Mouse (Mus musculus): ENCODE measurements around the gene Nmu.

The Nmu gene

GRCm38 (mm10) chr5:76363453-76364104, at the start of gene Nmu:
Gene Nmu, minus strand, starts transcription at chr5:76363788.
- no peak for DNase-seq (ENCODE audit: extremely low read depth, low read depth)

- DNase-seq (ENCODE audit: extremely low read depth, low read depth), result no peak
These were observed 48.1 kb upstream of the Nmu start for GRCm38 (mm10) chr5:76411697-76412096.

- DNase-seq (ENCODE audit: extremely low read depth, low read depth), result no peak
These were observed 30.8 kb upstream of the Nmu start for GRCm38 (mm10) chr5:76394382-76394781.

- no peak for DNase-seq (ENCODE audit: extremely low read depth, low read depth)
These were observed 25.6 kb upstream of the Nmu start for GRCm38 (mm10) chr5:76389041-76389795.

GRCm38 (mm10) chr5:76388474-76388873, 24.9 kb upstream of the Nmu start:
- no peak for DNase-seq (ENCODE audit: extremely low read depth, low read depth)

- DNase-seq (ENCODE audit: extremely low read depth, low read depth), result no peak
These were observed 20.1 kb upstream of the Nmu start for GRCm38 (mm10) chr5:76383673-76384072.

GRCm38 (mm10) chr5:76381836-76382235, 18.2 kb upstream of the Nmu start:
- no peak for DNase-seq (ENCODE audit: extremely low read depth, low read depth)

- no peak for DNase-seq (ENCODE audit: extremely low read depth, low read depth)
These were observed 15.6 kb upstream of the Nmu start for GRCm38 (mm10) chr5:76379216-76379615.

GRCm38 (mm10) chr5:76369215-76369840, 5.7 kb upstream of the Nmu start:
- no peak for DNase-seq (ENCODE audit: extremely low read depth, low read depth)

- DNase-seq (ENCODE audit: extremely low read depth, low read depth), result no peak
These were observed 1.8 kb upstream of the Nmu start for GRCm38 (mm10) chr5:76365406-76365805.

GRCm38 (mm10) chr5:76360786-76361185, 2.8 kb downstream of the Nmu start:
- peak; percentile 16 for DNase-seq (ENCODE audit: extremely low read depth, low read depth)

- no peak for DNase-seq (ENCODE audit: extremely low read depth, low read depth)
These were observed 3.5 kb downstream of the Nmu start for GRCm38 (mm10) chr5:76360057-76360456.

GRCm38 (mm10) chr5:76351953-76352611, 11.5 kb downstream of the Nmu start:
- no peak for DNase-seq (ENCODE audit: extremely low read depth, low read depth)

GRCm38 (mm10) chr5:76351537-76351936, 12.1 kb downstream of the Nmu start:
- DNase-seq (ENCODE audit: extremely low read depth, low read depth), result no peak

GRCm38 (mm10) chr5:76346137-76346536, 17.5 kb downstream of the Nmu start:
- DNase-seq (ENCODE audit: extremely low read depth, low read depth), result no peak

- no peak for DNase-seq (ENCODE audit: extremely low read depth, low read depth)
These were observed 22.7 kb downstream of the Nmu start for GRCm38 (mm10) chr5:76340931-76341330.

GRCm38 (mm10) chr5:76337100-76337499, 26.5 kb downstream of the Nmu start:
- DNase-seq (ENCODE audit: extremely low read depth, low read depth), result no peak

- DNase-seq (ENCODE audit: extremely low read depth, low read depth), result no peak
These were observed 29.8 kb downstream of the Nmu start for GRCm38 (mm10) chr5:76333833-76334232.

GRCm38 (mm10) chr5:76330953-76331352, 32.6 kb downstream of the Nmu start, which contains the start of gene Pdcl2:
Gene Pdcl2, minus strand, starts transcription at chr5:76331156.
- DNase-seq (ENCODE audit: extremely low read depth, low read depth), result no peak

GRCm38 (mm10) chr5:76327296-76327695, 36.3 kb downstream of the Nmu start:
- no peak for DNase-seq (ENCODE audit: extremely low read depth, low read depth)

GRCm38 (mm10) chr5:76325113-76325512, 38.5 kb downstream of the Nmu start:
- DNase-seq (ENCODE audit: extremely low read depth, low read depth), result no peak
